Mouse (Mus musculus) MEL-GATA-1-ER (cell line): ENCODE results near the gene Aarsd1.
"Not testable (repeated sequence)": the region's sequence is repeated elsewhere in the genome, so short reads cannot be mapped to it uniquely, and the experiment has no call there.

Source experiments
- DNase-seq: peaks from one replicate; pipeline ENCODE4 v3.0.0-alpha.2; 2012; ENCODE audit warnings: low read depth; ENCODE audit errors: extremely low read depth

The Aarsd1 gene

GRCm38 (mm10) chr11:101381817-101382216 lies 35.6 kb downstream of the Aarsd1 start:
- DNase-seq, result no peak

GRCm38 (mm10) chr11:101378926-101379325 lies 38.5 kb downstream of the Aarsd1 start:
- DNase-seq, result no peak

GRCm38 (mm10) chr11:101378196-101378595 lies 39.2 kb downstream of the Aarsd1 start:
- DNase-seq, result not testable (repeated sequence)

GRCm38 (mm10) chr11:101374421-101374938 lies 42.9 kb downstream of the Aarsd1 start:
- no peak for DNase-seq

GRCm38 (mm10) chr11:101370141-101370540 lies 47.3 kb downstream of the Aarsd1 start:
- no peak for DNase-seq

- DNase-seq, result no peak
Observed at GRCm38 (mm10) chr11:101367326-101367935, 50.0 kb downstream of the Aarsd1 start, which contains the start of gene G6pc. G6pc (plus strand) TSS chr11:101367561.

GRCm38 (mm10) chr11:101364531-101364931 lies 52.9 kb downstream of the Aarsd1 start:
- DNase-seq, result peak; percentile 13

GRCm38 (mm10) chr11:101360651-101361113 lies 56.7 kb downstream of the Aarsd1 start:
- no peak for DNase-seq

GRCm38 (mm10) chr11:101359776-101360175 lies 57.6 kb downstream of the Aarsd1 start:
- DNase-seq, result no peak

GRCm38 (mm10) chr11:101357505-101358182 lies 59.8 kb downstream of the Aarsd1 start:
- DNase-seq, result peak; percentile 41
